Mouse (Mus musculus): ENCODE data around the gene Atp5f1. TPM values are rescaled to one million over a fixed set of nuclear protein-coding genes. Genes with fewer than 3 reads are reported as not detected.
"Not testable (repeated sequence)": the region's sequence is repeated elsewhere in the genome, so short reads cannot be mapped to it uniquely, and the experiment has no call there.

Atp5f1 gene
- polyA plus RNA-seq (2016; fragmentation: Nextera tagmentation; extraction: Ambion mirVana): 677 and 779 TPM in 2 replicates

- WGBS: 8% methylated on average over 6 of the region's 6 CpGs
- Histone ChIP-seq H3K36me3 (peaks cover 61% of the 10 kb centered on the region), H3K4me1 (peaks cover 20% of the 10 kb centered on the region), H3K4me3 (peak within 1 kb of the TSS; percentile 97), H3K9me3 (no peaks in the 10 kb centered on the region), H3K27me3 (ENCODE audit: insufficient read depth, poor library complexity, severe bottlenecking) (no peaks in the 10 kb centered on the region), H3K27ac (peak within 1 kb of the TSS; percentile 98)
- peak; percentile 71 for DNase-seq (ENCODE audit: low spot score)
Measured at GRCm38 (mm10) chr3:105959999-105960398, at the start of gene Atp5f1. Gene Atp5f1, minus strand, starts transcription at chr3:105960099.

DNA sequence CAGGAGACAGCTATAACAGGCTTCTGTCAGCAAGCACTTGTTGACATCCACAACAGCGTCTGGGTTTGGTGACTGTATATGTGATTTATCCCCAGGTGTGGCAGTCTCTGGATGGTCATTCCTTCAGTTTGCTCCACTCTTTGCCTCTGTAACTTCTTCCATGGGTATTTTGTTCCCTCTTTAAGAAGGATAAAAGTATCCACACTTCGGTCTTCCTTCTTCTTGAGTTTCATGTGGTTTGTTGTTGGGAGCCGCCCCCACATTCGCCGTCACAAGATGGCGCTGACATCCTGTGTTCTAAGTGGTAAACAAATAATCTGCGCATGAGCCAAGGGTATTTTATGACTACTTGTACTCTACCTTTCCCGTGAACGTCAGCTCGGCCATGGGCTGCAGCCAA lies 43.5 kb upstream of the Atp5f1 start:
- not testable (repeated sequence) for DNase-seq (ENCODE audit: low spot score); H3K4me3 ChIP-seq; H3K27ac ChIP-seq; H3K27me3 ChIP-seq (ENCODE audit: insufficient read depth, poor library complexity, severe bottlenecking); H3K9me3 ChIP-seq; H3K36me3 ChIP-seq
- peaks cover 11% of the 10 kb centered on the region for H3K4me1 ChIP-seq
- WGBS: 52% methylated on average over 10 of the region's 10 CpGs

GRCm38 (mm10) chr3:106001416-106002370 lies 41.8 kb upstream of the Atp5f1 start:
- peak; percentile 84 for DNase-seq (ENCODE audit: low spot score)
- H3K36me3 ChIP-seq: no peaks in the 10 kb centered on the region
- 21% methylated on average over 17 of the region's 17 CpGs for WGBS
- H3K4me3 ChIP-seq: peak overlapping the region; percentile 47
- H3K27ac ChIP-seq: no peak overlapping the region
- no peaks in the 10 kb centered on the region for H3K9me3 ChIP-seq
- H3K4me1 ChIP-seq: peaks cover 11% of the 10 kb centered on the region
- H3K27me3 ChIP-seq (ENCODE audit: insufficient read depth, poor library complexity, severe bottlenecking): no peaks in the 10 kb centered on the region

DNA sequence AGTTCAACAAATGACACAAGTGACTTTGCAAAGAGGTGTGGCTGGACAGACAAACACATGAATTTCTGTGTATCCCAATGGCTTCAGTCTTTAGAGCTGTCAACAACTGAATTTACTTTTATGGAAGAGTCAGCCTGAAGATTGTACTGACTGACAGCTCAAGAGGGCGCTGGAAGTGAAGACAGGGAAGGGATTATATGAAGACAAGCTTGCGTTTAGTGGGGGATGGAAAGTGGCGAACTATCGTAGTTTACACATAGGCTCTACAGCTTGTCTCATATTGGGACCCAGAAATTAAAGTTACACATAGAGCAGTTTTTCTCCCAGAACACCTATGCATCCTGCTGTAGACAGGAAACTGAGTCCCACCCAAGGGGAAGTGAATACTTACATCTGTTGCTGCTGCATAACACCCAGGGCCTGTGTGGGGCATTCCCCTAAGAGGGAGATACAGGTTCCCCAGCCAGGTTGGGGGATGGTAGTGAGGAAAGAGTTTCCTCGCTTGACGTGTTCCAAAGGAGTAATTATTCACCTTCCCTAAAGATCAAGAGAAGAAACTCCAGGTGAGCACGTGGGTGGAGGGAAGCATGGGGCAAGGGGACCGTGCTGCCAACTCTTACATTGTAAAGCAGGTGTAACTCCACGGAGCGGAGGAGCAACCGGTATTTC lies 40.9 kb upstream of the Atp5f1 start:
- DNase-seq (ENCODE audit: low spot score): no peak
- no peaks in the 10 kb centered on the region for H3K27me3 ChIP-seq (ENCODE audit: insufficient read depth, poor library complexity, severe bottlenecking)
- peaks cover 11% of the 10 kb centered on the region for H3K4me1 ChIP-seq
- WGBS: 17% methylated on average over 11 of the region's 11 CpGs
- no peaks in the 10 kb centered on the region for H3K36me3 ChIP-seq
- no peaks in the 10 kb centered on the region for H3K9me3 ChIP-seq
- H3K4me3 ChIP-seq: peak overlapping the region; percentile 47
- no peak overlapping the region for H3K27ac ChIP-seq

- WGBS: 72% methylated on average over 2 of the region's 2 CpGs
- H3K36me3 ChIP-seq: no peaks in the 10 kb centered on the region
- H3K4me1 ChIP-seq: no peaks in the 10 kb centered on the region
- no peaks in the 10 kb centered on the region for H3K27me3 ChIP-seq (ENCODE audit: insufficient read depth, poor library complexity, severe bottlenecking)
- H3K9me3 ChIP-seq: no peaks in the 10 kb centered on the region
- no peak overlapping the region for H3K27ac ChIP-seq
- H3K4me3 ChIP-seq: no peak overlapping the region
- no peak for DNase-seq (ENCODE audit: low spot score)
Measured at GRCm38 (mm10) chr3:105994730-105995129, 34.8 kb upstream of the Atp5f1 start.

- Histone ChIP-seq H3K9me3 (no peaks in the 10 kb centered on the region), H3K27me3 (ENCODE audit: insufficient read depth, poor library complexity, severe bottlenecking) (no peaks in the 10 kb centered on the region), H3K27ac (no peak overlapping the region), H3K4me1 (no peaks in the 10 kb centered on the region), H3K36me3 (no peaks in the 10 kb centered on the region), H3K4me3 (no peak overlapping the region)
- WGBS: 29% methylated on average over 4 of the region's 4 CpGs
- DNase-seq (ENCODE audit: low spot score): no peak
Measured at GRCm38 (mm10) chr3:105991653-105992283, 31.9 kb upstream of the Atp5f1 start.

GRCm38 (mm10) chr3:105989611-105990010 lies 29.7 kb upstream of the Atp5f1 start:
- H3K4me1 ChIP-seq; H3K27ac ChIP-seq; H3K9me3 ChIP-seq; H3K36me3 ChIP-seq; DNase-seq (ENCODE audit: low spot score); H3K4me3 ChIP-seq; H3K27me3 ChIP-seq (ENCODE audit: insufficient read depth, poor library complexity, severe bottlenecking): not testable (repeated sequence)
- WGBS: 57% methylated on average over 5 of the region's 5 CpGs

DNA sequence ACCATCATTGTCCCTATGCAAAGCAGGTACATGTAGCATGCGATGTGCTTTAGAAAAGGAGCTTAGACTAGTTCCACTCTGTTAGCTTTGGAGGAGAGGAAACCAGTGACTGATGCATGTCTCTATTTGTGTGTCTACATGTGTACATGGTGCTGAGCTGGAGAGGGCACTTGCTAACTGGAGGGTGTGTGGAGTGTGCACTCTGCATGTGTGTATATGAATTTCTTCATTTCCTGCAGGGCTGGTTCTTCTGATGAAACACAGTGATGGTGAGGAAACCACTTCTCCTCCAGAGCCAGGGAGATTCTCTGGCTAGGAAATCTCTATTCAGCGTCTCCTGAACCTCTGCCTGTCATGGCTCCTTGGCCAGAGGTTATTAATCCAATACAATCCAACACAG lies 14.3 kb upstream of the Atp5f1 start:
- Histone ChIP-seq H3K27me3 (ENCODE audit: insufficient read depth, poor library complexity, severe bottlenecking) (no peaks in the 10 kb centered on the region), H3K36me3 (peaks cover 18% of the 10 kb centered on the region), H3K9me3 (no peaks in the 10 kb centered on the region), H3K4me1 (no peaks in the 10 kb centered on the region), H3K27ac (no peak overlapping the region), H3K4me3 (no peak overlapping the region)
- 75% methylated on average over 2 of the region's 2 CpGs for WGBS
- no peak for DNase-seq (ENCODE audit: low spot score)

DNA sequence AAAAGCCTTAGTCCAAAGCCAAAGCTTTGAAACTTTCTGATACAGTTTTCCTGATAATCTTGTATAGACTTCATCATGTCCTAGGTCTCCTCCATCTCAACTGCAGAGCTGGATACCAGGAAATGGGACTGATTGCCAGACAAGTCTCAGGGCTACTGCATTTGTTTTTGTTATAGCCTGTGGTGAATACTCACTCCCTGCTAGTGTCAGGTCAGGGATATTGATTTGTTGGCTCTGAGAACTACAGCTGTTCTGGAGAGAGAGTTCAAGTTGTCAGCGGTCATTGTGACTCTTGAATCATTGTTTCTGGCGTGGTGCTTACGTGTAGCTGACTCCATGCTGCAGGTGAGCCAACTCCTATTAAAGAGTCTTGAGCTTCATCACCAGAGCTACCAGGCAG lies 13.5 kb upstream of the Atp5f1 start, which contains the start of gene Ovgp1:
Ovgp1 (plus strand) TSS at position 301 of the 400 bp plus-strand sequence.
- Histone ChIP-seq H3K9me3 (no peaks in the 10 kb centered on the region), H3K27ac (no peak within 1 kb of the TSS), H3K36me3 (peaks cover 26% of the 10 kb centered on the region), H3K4me1 (no peaks in the 10 kb centered on the region), H3K27me3 (ENCODE audit: insufficient read depth, poor library complexity, severe bottlenecking) (no peaks in the 10 kb centered on the region), H3K4me3 (no peak within 1 kb of the TSS)
- WGBS: 84% methylated on average over 3 of the region's 3 CpGs
- no peak for DNase-seq (ENCODE audit: low spot score)

- no peaks in the 10 kb centered on the region for H3K27me3 ChIP-seq (ENCODE audit: insufficient read depth, poor library complexity, severe bottlenecking)
- WGBS: 82% methylated on average over 5 of the region's 5 CpGs
- no peak overlapping the region for H3K4me3 ChIP-seq
- H3K36me3 ChIP-seq: peaks cover 40% of the 10 kb centered on the region
- no peaks in the 10 kb centered on the region for H3K4me1 ChIP-seq
- no peaks in the 10 kb centered on the region for H3K9me3 ChIP-seq
- H3K27ac ChIP-seq: no peak overlapping the region
- no peak for DNase-seq (ENCODE audit: low spot score)
Measured at GRCm38 (mm10) chr3:105971831-105972446, 12.0 kb upstream of the Atp5f1 start.

GRCm38 (mm10) chr3:105960700-105961099 lies 801 bp upstream of the Atp5f1 start:
- Histone ChIP-seq H3K4me1 (peaks cover 20% of the 10 kb centered on the region), H3K9me3 (no peaks in the 10 kb centered on the region), H3K27me3 (ENCODE audit: insufficient read depth, poor library complexity, severe bottlenecking) (no peaks in the 10 kb centered on the region), H3K36me3 (peaks cover 61% of the 10 kb centered on the region), H3K27ac (no peak overlapping the region), H3K4me3 (peak overlapping the region; percentile 97)
- DNase-seq (ENCODE audit: low spot score): no peak
- 92% methylated on average over 2 of the region's 2 CpGs for WGBS

DNA sequence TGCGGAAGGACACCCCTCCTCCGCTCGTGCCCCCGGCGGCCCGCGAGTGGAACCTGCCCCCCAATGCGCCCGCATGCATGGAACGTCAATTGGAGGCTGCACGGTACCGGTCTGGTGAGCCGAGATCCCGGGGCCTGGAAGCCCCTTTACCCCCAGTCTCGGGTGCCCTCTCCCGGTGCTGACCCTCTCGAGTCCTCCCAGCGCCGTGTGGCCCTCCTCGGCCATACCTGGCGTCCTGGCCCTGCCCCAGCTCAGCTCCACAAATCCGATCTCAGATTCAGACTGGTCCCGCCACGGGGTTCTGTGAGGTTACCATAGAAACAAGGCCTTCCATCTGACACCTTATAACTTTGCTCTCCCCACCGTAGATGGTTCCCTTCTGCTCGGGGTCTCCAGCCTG lies 314 bp downstream of the Atp5f1 start:
- H3K36me3 ChIP-seq: peaks cover 61% of the 10 kb centered on the region
- H3K27me3 ChIP-seq (ENCODE audit: insufficient read depth, poor library complexity, severe bottlenecking): no peaks in the 10 kb centered on the region
- no peaks in the 10 kb centered on the region for H3K9me3 ChIP-seq
- WGBS: under 1% methylated on average over 26 of the region's 26 CpGs
- DNase-seq (ENCODE audit: low spot score): no peak
- peaks cover 20% of the 10 kb centered on the region for H3K4me1 ChIP-seq
- H3K27ac ChIP-seq: peak overlapping the region; percentile 98
- peak overlapping the region; percentile 97 for H3K4me3 ChIP-seq
